Mouse (Mus musculus) heart, adult 2 months (tissue): ENCODE measurements around the gene Sntb2.

Source experiments
- CTCF ChIP-seq: fragments of 200-600 bp; IDR thresholded peaks from 2 replicates; pipeline ENCODE4 v1.8.1; 2022; ENCODE audit warnings: antibody characterized with exemption, mild to moderate bottlenecking, moderate library complexity
- POLR2A ChIP-seq: fragments of 200-500 bp; IDR thresholded peaks from 2 replicates; pipeline ENCODE4 v1.6.1; 2011; ENCODE audit warnings: mild to moderate bottlenecking, low read depth, low read length, control low read depth; ENCODE audit not compliant: insufficient read depth

- no peak for TF ChIP-seq POLR2A
- TF ChIP-seq CTCF, result no peak
Measured at GRCm38 (mm10) chr8:107045478-107045877, 109.9 kb downstream of the Sntb2 start.
